Mouse (Mus musculus): ENCODE data around the gene Pigg.

Pigg gene

GRCm38 (mm10) chr5:108359491-108359890 lies 47.1 kb downstream of the Pigg start:
- no peak for DNase-seq

DNA sequence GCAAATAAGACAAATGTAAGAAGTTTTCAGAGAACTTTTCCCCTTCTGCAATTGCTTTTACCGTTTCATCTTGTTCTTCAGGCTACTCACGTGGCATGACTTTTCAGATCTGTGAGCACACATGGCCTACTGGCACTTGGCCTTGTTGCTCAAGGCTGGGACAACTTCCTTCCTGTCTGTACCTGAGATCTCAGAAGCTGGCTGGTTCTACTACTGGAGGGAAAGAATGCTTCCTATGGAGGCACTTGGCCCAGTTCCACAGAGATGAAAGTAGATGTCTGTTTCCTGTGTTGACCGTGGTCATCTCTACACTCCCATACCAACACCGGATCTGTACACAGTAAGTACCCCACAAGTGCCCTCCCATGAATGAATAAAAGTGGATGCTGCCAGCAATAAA lies 47.8 kb downstream of the Pigg start:
- no peak for DNase-seq

DNA sequence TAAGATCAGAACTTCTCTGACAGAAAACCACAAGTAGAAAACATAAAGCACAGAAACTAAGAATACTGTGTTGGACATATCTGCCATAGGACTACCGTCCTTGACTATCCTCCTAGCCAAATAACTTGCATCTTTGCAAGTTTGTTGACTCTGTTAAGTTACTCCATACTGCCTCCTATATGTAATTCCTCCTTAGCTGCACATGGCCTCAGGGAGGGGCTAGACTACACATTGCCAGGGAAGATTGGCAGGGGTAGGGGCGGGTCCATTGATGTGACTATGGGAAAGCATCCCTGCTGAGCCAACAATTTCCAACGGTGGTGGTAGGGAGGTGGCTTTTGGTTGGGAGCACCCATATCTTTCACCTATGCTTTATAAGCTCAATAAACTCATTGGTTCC lies 49.9 kb downstream of the Pigg start:
- no peak for DNase-seq

DNA sequence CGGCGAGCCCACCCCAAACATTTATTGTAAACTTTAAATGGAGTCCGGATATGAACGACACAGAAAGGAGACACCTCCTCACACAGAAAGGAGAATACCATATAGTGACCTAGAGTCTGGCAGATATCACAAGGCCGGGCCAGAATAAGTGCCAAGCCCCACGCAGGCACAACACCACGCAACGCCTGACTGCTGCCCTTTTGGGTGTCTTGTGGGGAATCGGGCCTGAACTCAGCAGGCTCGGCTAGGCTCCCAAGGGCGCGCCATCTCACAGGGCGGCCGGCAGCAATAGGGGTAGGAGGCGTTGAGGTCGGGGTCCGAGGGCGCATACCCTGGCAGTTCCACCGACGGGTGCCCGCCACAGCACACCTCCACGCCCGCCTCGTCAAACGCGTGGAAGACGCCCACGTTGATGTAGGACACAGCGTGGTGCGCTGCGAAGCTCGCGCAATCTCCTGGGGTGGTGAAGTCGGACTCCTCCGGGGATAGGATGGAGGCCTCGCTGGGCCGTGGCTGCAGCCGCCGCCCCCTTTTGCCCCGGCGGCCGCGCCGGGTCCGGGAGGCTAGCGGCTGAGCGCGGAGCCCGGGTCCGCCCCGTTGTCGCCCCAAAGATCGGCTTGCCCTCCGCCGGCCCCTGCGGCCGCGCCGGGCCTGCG lies 54.0 kb downstream of the Pigg start:
- DNase-seq, result no peak

DNA sequence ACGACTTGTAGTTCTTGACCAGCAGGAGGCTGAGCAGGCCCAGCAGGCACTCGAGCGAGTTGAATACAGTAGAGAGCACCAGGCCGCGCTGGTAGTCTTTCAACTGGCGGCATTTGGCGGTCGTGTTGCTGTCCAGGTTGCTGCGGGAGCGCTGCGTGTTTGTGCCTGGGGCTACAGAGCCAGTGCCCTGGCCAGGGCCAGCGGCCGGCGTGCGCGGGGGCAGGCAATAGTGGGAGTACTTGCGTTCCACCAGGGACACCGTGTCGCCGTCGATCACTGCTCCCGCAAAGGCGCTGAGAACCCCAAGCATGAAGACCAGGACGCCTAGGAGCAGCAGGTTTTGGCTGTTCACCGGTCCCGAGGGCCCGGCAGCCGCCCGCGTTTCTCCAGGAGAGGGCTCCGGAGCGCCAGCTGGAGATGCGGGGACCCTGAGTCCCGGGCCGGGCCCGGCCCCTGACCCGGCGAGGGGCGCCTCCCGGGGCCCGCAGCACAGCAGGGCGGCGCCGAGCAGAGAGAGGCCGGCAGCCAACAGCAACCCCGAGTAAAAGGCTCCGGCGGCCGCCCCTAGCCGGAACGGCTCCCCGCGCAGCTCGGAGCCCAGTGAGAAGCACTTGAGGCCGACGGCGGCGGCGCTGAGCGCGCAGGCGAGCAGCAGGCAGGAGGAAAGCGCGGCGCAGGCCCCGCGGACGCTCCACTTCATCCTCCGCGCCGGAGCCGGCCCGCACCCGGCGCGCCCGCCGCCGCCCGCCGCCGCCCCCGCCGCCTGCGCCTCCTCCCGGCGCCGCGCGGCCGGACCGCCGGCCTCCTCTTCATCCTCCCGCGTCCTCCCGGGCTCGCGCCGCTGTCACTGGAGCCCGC lies 54.8 kb downstream of the Pigg start:
- peak; percentile 5 for DNase-seq

DNA sequence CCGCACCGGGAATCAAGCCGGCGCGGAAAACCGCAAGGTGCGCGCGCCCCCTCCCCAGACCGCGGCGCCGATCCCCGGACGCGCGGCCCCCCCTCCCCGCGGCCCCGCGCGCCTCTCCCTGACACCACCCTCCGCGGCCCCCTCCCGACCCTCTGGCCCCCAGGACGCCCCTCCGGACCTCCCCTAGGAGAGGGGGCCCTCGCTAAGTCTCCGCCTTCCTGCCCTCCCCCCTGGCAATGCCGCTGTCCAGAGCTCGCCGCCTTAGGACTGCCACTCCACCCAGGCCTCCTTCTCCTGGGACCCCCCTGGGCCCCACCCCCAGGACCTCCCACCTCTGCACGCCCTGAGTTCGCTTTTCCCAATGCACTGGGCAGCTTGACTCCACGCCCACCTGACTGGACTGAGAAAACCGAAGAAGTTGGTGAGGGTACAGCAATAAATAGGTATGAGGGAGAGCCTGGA lies 55.5 kb downstream of the Pigg start, which contains the start of gene Gm42517:
Gene Gm42517, minus strand, starts transcription at position 52 of the 462 bp plus-strand sequence.
- DNase-seq, result no peak

GRCm38 (mm10) chr5:108368446-108368845 lies 56.0 kb downstream of the Pigg start:
- DNase-seq, result no peak

GRCm38 (mm10) chr5:108368851-108369621 lies 56.6 kb downstream of the Pigg start:
- DNase-seq, result peak; percentile 1

DNA sequence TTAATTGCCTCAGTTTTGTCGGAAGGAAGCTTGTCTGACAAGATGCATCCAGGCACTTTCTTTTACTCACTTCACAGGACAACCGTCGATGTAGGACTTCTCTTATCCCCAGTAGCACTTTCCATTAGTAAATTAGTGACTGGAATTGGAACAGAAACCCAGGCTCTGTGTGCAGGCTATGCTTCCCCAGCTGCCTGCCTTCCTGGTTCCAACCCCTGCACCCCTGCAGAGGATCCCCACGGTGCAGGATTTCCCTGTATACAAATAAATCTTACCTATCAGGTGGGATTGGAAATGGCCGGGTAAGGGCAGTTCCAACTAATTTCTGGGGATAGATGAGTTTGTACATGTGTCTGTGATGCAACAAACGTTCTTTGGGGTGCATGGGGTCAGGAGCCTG lies 57.6 kb downstream of the Pigg start:
- no peak for DNase-seq

DNA sequence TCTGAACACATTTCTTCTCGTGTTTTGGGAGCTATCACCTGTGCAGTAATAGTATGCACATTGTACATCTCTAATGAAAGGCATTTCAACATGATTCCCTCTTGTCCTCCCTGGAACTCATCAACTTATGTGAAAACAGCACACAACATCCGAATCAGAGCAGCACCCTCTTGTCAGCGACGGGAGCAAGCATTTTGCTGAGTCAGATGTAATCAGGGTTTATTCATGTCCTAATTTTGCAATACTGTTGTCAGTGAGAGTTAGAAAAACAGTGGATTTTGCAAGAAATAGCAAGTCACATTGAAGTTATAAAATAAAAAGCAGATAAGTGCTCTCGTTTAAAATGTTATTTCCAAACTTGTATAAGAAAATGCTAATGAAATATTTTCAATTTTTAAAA lies 61.7 kb downstream of the Pigg start:
- no peak for DNase-seq

DNA sequence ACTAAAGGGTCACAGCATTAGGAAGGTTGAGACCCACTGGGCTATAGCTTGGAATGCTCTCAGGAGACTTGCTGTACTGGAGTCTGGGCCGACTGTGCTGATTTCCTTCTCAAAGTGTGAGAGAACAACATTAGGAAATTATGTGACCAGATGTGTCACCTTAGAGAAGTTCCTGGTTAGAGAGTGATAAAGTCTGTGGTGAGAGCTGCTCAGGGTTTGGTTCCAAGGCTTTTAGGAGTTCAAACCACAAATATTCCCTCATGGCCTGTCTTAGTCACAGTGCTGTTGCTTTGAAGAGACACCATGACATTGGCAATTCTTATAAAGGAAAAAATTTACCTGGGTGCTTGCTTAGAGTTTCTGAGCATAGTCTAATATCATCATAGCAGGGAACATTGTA lies 63.6 kb downstream of the Pigg start:
- no peak for DNase-seq

DNA sequence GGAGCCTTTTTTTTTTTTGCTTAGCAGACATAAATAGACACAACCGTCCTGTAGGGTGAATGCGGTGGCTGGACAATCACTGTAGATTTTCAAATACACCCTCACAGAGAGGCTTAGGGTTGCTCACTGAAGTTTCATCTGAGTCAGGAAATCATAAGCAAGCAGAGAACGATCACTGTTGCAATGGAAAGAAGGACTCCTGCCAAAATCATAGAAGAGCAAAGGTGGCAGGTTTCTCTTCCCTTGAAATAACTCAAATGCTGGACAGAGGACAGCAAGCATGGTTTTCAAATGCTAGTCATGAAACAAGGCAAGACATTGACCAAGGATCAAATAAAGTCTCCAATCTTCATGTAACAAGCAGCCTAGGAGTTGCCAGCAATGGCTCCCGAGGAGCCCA lies 65.9 kb downstream of the Pigg start:
- no peak for DNase-seq

GRCm38 (mm10) chr5:108385632-108386031 lies 73.2 kb downstream of the Pigg start:
- DNase-seq, result no peak

DNA sequence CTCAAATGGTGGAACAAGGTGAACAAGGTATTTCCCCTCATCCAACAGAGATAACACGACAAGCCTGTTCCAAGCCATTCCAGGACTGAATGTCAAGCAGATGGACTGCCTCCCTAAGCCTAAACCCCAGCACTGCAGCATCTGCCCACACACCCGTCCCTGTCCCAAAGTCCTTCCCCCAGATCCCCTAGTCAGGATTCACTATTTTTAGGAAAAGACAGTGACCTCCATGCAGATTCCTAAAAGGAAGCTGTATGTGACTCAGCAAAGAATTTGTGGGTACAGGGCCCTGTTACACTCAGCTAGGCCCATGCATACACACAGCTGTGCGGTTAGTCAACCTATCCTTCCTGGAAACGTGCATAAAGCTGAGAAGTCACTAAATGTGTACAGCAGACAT lies 74.0 kb downstream of the Pigg start:
- no peak for DNase-seq

DNA sequence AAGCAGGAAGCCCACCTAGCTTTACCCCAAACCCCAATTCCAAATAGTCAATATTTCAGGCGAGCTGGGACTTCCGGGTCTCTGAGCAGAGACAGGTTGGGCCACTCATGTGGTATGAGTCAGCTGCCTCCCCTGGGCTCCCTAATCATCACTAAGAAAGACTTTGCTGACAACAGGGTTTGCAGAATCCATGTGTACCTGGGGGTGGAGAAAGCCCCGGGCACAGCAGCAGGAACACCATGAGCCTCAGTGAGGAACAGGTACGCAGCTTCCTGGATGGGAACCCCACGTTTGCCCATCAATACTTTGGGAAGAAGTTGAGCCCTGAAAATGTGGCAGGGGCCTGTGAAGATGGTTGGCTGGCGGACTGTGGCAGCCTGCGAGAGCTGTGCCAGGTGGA lies 75.8 kb downstream of the Pigg start, which contains the start of gene Pde6b:
Gene Pde6b, plus strand, starts transcription at position 191 of the 400 bp plus-strand sequence.
- no peak for DNase-seq

- DNase-seq, result no peak
These were observed 77.3 kb downstream of the Pigg start for GRCm38 (mm10) chr5:108389744-108390143.
